Mouse (Mus musculus) mouse trophoblast stem cell (cell line): ENCODE data around the gene Camta1.

Experiments
- in situ Hi-C, 2 experiments: fragments of 300-500 bp; cut with MseI, MboI; formaldehyde crosslinking; loops; 2 replicates in 1 of 2; 3 replicates in 1 of 2; pipeline ENCODE4 v1.15.1; 2025

The Camta1 gene

DNA sequence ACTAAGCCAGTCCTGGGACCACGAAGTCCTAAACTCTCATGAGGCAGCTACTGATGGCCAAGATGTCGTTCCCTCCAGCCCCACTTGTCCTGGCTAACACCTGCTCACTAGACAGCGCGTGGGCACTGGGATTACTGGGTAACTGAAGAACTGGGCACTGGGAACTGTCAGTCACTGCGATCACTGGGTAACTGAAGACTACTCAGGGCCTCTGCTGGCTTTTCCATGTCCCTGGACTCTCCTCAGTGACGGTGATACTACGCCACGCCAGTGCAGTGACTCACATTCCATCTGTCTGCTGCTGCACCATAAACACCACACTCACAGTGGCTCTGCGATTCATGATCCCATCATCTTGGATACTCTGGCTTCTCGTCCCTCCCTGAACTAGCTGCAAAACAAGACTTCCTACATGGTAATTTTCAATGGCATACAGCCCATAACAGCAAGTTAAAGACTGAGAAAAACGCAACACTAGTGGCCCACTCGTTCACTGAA lies 81.7 kb downstream of the Camta1 start:
- in situ Hi-C loops, result no loop called here

DNA sequence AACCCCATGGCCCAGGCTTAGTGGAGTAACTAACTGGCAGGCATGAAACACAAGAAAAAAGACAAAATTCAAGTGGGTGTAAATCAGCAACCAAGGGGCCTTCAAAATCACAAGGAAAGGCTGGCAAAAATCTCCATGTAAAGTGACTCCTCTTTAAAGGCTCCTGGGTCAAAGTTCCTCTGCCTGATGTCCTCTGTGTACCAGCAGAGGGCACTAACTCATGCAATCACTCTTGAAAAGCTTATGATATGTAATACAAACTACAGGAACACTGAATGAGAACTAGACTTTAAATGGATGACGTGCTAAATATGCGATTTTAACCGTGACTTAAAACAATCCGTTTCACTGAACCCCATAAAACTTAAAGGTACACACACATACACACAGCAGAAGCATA lies 83.2 kb downstream of the Camta1 start:
- in situ Hi-C loops, result no loop called here

DNA sequence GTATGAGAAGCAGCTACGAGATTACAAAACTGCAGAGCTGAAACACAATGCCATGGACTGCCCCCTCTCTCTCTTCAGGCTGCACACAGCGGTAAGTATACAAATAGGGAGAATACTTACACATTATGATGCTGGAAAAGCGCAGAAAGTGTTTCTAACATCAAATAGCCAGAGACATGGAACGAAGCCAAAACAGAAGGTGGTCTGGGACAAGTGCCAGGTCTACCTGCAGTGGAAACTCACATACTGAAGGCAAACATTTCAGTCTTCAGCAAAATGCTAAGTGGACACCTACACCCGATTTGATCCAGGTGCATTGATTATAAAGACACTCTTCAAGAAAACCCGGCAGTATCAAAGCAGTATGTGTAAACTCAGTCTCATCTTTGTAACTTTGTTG lies 84.2 kb downstream of the Camta1 start:
- in situ Hi-C loops, result no loop called here

DNA sequence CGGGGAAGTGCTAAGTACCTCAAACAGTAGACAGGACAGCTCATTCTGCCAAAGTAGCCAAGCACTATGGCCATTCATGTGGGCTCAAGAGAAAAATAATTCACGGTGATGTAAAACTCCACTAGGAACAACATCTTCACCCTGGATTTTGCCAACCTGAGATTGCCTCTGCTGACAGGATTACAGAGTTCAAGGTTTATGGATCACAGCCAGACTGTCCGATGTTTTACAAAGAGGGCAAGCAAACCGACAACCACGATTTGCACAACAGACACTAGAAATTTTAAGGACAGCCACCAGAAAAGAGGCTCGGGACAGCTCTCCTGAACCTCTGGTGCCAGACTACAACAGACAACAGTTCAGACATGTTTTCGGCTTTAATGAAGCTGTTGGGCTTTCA lies 86.2 kb downstream of the Camta1 start:
- in situ Hi-C loops, result no loop called here

DNA sequence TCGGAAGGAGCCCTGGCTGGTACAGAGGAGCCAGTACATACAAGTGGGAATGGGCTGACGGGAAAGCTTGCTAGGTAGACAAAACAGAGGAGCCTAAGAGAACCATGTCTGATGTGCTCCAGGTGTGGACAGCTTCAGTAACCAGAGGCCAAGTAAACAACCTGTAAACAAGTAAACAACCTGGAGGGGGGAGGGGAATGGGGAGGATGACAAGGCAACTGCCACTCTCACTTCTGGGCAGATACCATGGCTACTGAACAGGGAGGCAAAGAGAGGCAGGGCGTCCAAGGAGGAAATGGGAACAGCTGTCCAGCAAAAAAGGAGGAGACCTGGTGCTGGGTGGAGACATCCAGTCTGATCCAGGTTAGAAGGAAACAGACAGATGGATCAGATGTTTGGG lies 88.0 kb downstream of the Camta1 start:
- in situ Hi-C loops, result no loop called here

DNA sequence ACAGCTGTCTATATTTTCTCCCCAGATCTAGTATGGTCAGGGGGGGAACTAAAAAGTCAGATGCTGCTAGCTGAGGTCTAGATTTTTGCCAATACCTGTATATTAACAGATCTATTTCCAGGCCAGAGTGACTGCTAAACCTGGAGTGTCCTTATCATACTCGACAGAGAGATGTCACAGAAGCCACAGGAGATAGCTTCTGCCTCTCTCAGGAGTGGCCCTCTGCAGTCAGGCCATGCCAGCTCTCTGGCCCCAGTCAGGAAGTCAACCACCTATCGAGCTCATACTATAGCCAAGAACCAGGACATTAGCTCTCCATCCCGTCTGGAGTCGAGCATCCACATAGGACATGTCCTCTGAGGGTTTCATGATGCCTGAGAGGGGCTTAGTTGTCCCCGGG lies 88.7 kb downstream of the Camta1 start:
- in situ Hi-C loops, result no loop called here

DNA sequence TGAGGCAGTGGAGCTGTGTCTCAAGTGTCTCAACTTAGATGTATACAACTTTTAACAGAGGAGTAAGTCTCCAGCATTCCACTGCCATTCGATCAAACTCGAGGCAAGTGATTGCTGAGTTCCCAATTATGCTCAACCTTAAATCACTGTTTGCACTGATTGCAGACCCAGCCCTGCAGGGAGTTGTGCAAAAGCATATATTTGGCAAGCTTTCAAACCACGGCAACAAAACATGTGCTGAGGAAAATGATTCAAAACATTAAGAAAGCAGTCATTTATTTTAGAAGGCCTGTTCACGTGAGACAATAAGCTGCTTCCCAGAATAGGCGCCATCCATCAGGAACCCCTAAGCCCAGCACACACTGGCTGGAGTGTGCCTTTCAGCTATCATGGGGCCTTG lies 91.0 kb downstream of the Camta1 start:
- in situ Hi-C loops, result no loop called here

DNA sequence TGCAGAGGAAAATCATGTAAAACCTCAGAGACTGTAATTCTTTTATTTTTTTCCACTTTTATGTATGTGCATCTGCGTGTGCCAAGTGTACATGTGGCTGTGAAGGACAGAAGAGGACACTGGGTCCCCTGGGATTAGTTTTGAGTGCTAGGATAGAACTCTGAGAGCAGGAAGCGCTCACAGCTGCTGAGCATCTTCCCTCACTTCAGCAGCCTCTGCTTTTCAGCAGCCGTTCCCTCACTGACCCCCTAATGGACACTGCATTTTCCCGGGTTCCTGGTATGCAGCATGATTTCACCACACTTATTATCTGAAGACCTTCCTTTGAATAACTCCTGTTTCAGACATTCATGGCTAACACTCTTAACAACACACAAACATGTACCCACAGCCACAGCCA lies 93.9 kb downstream of the Camta1 start:
- in situ Hi-C loops, result no loop called here

DNA sequence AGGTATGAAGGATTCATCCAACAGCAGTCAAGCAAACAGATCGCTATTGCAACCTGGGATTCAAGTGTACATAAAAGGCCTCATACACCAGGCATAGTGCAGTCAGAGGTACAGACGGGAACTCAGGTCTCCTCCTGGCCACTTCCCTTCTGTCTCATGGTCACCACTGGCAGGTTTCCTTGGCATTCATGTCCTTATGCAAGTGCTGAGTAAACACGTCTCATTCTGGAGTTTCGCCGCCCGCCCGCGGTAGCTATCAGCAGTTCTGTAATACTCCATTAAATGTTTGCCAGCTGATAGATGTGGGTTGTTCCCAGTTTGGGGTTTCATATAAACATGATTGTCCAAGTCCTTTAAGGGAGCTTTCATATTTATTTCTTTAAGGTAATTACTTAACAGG lies 94.3 kb downstream of the Camta1 start:
- in situ Hi-C loops, result no loop called here

DNA sequence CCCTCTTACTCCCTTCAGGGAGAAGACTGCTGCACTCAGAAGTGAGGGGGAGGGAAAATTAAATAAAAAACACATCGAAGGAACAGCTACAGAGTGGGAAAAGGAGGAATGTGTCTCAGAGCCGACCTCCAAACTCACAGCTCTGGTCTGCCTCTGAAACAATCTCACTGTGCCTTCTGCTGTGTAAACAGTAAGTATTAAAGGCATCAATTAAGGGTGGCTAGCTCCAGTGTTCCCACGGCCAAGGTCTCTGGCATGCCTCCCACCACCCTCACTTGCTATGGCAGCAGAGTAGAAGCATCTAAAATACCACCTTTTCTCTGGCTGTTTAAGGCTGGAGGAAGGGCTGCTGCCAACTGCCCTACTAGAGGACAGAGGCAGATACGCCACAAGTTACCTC lies 96.3 kb downstream of the Camta1 start:
- in situ Hi-C loops, result no loop called here

DNA sequence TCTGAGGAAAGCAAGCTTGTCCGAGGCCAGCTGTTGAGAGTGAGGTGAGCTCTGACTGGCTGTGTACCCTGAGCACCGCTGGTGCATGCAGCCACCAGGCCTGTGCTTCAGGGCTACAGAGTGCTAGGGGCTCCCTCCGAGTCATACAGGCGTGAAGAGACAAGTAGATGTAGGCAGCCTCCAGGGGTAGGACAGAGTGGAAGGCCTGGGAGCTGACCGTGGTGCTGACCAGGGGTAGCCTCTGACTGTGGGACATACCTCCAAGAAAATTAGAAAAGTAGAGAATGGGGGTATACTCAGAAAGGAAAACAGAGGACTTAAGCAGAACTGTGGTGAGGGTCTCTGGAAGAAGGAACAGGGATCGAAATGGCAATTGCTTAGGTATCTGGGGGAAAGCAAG lies 97.7 kb downstream of the Camta1 start:
- in situ Hi-C loops, result no loop called here

DNA sequence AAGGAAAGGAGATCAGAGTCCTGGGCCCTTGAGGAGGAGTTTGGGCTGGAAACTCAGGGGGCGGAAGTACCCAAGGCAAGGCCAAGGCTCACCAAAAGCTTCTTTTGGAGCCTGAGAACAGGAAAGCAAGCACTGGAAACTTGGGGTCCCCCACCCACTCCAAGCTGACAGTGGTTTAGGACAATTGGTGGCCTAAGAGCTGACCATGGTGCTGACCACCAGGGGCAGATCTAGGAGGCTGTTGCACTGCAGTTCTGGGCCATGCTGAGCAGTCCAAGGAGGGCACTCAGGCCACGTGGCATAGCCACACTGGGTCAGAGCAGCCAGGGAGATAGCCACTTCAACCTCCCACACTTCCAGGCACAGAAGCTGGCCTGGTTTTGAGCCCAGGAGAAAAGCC lies 102.6 kb downstream of the Camta1 start:
- in situ Hi-C loops, result loop anchor here in 1 of 2 experiments (10.0 kb wide), 1 partner anchor 154 kb away; no protein-coding TSS in a partner anchor

DNA sequence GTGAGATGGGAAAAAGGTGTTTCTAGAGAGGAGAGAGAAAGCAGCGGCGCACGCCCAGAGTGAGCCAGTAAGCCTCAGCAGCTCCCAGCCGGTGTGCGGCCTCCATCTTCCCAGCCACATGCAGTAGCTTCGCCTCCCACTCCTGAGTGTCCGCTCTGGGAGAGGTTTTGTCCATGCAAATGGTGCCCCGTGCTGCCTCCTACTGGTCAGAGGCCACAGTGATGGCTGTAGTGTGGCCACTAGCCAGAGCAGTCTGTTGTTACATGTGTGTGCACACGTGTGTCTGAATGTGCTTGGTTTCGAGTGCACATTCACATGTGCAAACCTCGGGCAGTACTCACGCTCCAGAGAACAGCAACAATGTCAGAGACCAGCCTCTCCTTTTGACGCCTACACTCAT lies 103.3 kb downstream of the Camta1 start:
- in situ Hi-C loops, result loop anchor here in 1 of 2 experiments (10.0 kb wide), 1 partner anchor 154 kb away; no protein-coding TSS in a partner anchor

DNA sequence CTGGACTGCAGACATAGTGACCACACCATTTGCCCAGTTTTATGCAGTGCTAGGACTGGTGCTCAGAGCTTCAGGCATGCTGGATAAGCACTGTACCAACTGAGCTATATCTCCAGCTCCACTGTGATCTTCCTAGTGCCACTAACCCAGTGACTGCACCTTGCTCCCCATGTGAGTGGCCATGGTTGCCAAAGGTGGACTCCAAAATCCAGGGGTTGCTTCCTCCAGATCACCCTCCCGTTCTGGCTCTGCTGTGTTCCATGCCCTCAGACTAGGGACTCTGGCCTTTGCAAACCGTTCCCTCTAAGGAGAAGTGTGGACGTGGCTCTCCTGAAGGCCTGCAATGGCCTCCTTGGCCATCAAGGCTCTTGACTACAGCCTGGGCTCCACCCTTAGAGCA lies 104.4 kb downstream of the Camta1 start:
- in situ Hi-C loops, result loop anchor here in 1 of 2 experiments (10.0 kb wide), 1 partner anchor 152 kb away; no protein-coding TSS in a partner anchor

DNA sequence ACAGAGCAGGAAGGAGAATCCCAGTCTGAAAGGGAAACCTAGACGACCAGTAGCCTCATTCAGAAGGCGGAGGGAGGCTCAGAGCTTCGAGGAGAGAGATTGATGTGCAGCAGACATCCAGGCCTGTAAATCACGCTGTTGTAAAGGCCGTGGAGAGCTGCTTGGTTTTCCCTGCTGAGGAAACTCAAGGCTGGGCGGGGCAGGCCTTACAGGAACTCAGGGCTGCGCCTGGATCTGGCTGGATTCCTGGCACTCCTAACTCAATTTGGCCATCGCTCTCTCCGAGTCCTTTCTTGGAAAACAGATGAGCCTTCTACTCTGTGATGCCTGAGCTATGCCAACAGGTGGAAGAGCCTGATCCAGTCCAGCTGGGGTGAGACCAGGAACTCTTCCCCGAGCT lies 105.3 kb downstream of the Camta1 start:
- in situ Hi-C loops, result loop anchor here in 1 of 2 experiments (10.0 kb wide), 1 partner anchor 152 kb away; no protein-coding TSS in a partner anchor

DNA sequence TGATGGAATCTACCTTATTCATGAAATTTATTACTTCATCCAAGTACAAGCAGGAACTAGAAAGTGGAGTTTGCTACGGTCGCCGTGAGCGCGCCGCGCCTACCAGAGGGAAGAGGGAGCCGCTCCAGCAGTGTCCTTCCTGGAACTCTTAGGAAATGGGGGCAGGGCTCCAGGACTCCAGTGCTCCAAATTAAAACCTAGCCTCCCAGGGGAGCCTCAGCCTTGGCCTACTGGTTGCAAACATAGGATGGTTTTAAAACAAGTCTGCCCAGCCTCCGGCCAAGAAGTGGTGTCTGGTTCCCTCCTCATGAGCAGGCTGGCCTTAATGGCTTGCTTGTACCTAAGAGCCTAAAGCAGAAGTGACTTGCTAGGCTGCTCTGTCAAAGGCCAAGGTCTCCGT lies 108.4 kb downstream of the Camta1 start:
- in situ Hi-C loops, result loop anchor here in 1 of 2 experiments (10.0 kb wide), 1 partner anchor 148 kb away; no protein-coding TSS in a partner anchor

DNA sequence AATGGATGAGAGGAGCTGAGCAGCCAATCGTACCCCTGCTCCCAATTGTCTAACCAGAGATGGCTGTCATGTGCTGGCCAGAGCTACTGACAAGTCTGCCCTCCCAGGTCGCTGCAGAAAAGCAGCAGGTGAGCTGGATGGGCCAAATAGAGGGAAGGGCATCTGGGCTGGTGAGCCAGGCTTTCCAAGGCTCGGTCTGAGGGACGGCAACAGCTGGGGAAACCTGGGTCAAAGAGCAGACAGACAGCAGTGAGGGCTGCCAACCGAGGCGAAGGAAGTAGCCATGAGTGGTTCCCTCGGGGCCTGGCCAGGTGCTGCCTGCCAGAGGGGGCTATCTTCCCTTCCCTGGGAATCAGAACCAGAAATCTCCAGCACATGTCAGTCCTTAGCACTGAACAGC lies 109.1 kb downstream of the Camta1 start:
- in situ Hi-C loops, result loop anchor here in 1 of 2 experiments (10.0 kb wide), 1 partner anchor 148 kb away; no protein-coding TSS in a partner anchor

DNA sequence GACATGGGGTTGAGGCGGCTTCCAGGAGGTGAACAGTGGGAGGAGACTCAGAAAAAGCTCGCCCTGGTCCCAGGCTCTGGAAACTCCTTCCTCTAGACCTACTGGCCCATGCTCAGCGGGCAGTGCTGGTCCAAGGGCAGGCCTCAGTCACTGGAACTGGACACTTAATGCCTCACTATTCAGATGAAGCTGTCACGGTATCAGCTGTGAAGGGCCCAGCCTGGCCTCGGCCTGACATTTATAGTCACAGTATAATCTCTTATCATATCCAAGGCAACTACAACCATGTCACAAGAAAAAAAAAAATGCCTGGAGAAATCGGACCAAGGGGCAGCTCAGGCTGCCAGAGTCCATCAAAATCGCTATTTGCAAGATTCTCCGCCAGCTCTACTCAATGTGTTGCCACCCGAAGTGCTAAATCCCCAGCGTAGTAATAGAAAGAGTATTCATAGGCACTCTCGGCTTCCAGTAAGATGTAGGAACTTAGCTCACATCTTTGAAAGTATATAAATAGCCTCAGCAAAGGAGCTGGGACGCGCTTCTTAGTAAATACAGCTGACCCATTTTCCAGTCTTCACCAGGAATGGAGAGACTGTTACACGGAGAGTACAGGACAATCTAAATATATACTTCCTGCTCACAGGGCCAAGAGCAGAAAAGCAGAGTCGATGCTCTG lies 110.3 kb downstream of the Camta1 start:
- in situ Hi-C loops, result loop anchor here in 1 of 2 experiments (10.0 kb wide), 1 partner anchor 147 kb away; no protein-coding TSS in a partner anchor

DNA sequence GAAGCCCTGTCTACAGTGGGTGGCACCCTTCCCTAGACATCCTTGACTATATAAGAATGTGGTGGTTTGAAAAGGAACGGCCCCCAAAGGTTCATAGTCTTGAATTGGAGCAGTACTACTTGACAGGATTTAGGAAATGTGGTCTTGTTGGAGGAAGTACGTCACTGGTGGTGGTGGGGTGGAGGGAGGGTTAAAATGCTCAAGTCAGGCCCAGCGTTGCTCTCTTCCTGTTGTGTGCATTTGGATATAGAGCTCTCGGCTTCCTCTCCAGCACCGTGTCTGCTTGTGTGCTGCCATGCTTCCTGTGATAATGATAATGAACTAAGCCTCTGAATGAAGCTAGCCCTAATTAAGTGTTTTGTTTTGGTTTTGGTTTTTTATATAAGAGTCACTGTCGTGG lies 114.0 kb downstream of the Camta1 start:
- in situ Hi-C loops, result no loop called here

DNA sequence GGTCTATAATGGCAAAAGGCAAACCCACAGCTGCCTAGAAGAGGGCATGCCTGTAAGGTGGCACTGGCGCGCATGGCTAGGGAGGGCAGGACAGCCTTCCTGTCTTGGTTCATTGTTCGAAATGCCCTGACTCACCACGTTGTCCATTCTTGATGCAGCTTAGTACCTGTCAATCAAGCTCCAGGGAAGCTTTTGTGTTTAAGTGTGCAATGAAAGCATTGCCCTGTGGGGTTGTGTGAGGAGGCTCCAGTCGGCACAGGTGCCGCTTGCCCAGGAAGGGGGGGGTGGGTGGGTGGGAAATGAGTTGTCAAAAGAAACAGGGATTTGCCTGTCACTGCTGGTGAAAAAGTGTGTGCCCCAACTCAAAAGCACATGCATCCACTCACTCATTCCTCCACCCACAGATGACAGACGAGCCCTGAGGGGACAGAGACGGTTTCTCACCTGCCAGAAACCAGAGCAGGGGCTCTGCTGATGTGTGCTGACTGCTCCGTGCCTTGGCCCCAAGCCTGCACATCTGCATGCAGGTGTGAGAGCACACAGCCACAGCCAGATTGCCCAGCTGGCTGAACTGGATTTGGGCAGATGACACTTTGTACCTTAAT lies 115.6 kb downstream of the Camta1 start:
- in situ Hi-C loops, result no loop called here

DNA sequence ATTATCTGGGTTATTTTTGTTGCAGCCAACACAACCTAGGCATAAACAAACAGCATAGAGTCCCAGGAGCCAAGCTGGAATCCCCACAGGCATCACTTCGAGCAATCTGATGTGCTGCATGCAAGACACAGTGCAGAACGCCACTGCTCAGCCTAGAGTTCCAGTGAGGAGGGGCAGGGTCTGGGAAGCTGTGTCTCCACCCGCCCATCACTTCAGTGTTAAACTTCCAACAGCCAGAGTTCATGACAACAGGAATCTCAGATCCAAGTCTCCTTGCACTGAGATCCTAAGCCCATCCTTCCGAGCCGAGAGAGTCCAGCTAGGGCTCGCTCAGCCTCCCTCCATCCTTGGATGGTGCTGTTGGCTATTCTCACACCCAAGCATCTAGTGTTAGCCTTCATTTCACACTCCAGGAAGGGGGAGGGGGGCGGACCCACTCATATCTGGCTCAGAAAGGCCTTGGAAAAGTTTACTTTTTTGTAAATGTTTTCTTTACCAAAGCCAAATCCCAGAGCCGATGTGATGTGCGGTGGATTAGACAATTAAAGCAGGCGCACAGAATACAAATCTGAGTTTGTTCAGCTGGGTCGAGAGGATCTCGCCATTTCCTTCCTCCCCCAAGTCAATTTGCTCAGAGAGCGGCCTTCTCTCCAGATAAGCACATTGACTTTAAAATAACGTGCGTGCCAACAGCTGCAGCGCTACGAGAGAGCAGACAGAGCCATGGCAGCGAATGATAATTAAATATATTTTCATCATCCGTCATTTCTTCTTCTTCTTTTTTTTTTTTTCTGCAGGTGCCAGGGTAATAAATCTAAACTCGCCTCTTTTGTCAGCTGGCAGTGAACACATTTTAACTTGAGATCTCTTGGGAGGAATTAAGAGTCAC lies 120.2 kb downstream of the Camta1 start:
- in situ Hi-C loops, result no loop called here
